Mouse (Mus musculus): ENCODE results near the gene Wdr20.

Wdr20 gene

GRCm38 (mm10) chr12:110782278-110782677, 44.5 kb downstream of the Wdr20 start:
- no peak for DNase-seq

DNA sequence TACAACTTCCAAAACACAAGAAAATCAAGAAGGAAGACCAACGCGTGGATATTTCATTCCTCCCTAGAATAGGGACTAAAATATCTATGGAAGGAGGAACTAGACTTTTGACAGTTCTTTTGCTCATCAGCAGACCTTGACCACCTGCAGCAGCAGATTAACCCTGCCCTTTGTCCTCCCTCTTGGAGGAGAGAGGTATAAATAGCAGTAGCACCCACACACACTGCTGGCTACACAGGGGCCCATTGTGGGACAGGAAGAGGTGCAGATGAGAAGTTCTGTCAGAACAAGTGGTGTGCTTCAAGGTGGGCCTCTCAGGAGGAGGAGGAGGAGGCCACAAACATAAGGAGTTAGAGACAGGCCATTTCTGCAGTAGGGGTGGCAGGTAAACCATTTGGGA, 46.5 kb downstream of the Wdr20 start:
- no peak for DNase-seq

- no peak for DNase-seq
These were observed 48.5 kb downstream of the Wdr20 start for GRCm38 (mm10) chr12:110786243-110786642.

- no peak for DNase-seq
These were observed 52.8 kb downstream of the Wdr20 start for GRCm38 (mm10) chr12:110790580-110790979.

- DNase-seq, result no peak
These were observed 53.3 kb downstream of the Wdr20 start for GRCm38 (mm10) chr12:110791026-110791425.

DNA sequence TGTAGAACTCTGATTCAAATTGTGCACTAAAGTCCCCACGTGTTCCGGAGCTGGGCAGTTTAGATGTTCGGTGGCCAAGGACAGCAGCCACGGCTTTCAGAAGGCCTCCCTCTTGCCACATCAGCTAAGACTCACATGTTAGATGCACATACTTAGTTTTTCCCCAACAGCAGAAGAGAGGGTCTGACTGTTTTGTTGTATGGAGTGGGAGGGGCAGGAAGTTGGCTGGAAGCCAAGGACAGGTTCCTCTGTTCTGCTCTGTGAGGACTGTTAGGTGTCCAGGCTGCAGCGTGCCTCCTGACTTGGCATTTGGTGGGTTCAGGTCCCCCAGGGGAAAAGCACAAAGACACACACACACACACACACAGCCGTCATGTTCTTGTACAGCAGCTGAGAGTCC, 57.3 kb downstream of the Wdr20 start:
- peak; percentile 23 for DNase-seq

DNA sequence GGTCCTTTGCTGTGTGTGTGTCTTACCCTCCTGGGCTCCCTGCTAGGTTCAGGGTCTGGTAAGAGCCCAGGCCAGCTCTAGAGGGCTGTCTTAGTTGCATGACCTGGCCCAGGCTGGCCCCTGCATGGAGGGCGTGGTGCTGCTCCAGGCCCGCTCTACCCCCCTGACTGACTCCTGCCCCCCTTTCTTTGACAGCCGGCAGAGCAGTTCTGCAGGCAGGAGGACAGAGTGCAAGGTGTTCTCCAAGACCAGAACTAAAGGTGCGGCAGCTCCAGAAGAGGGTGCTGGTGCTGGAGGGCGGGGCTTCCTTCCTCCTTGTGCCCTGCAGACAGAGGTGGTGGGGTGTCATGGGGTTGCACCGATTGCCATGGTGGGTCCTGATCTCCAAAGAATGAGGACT, 59.0 kb downstream of the Wdr20 start:
- DNase-seq, result no peak

DNA sequence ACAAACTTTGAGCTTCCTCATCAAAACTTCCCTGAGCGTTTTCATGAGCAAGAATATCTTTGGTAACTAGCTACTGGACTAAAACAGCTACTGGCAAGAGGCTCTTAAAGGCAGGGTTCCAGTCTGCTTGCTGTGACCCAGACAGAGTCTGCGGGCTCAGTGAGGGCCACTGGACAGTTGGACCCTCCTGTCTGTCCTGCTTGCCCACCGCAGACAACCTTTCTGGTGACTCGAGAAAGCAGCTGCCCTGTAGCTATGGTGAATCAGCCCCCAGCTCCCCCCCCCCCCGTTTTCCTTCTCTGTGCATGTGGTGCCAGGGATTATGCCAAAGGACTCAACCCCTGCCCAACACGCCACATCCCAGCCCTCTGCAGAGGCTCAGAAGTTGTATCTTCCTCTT, 59.5 kb downstream of the Wdr20 start:
- DNase-seq, result no peak

- no peak for DNase-seq
These were observed 60.2 kb downstream of the Wdr20 start for GRCm38 (mm10) chr12:110797842-110798431.

GRCm38 (mm10) chr12:110799226-110799625, 61.5 kb downstream of the Wdr20 start:
- no peak for DNase-seq

GRCm38 (mm10) chr12:110801876-110802464, 64.2 kb downstream of the Wdr20 start:
- DNase-seq, result no peak

DNA sequence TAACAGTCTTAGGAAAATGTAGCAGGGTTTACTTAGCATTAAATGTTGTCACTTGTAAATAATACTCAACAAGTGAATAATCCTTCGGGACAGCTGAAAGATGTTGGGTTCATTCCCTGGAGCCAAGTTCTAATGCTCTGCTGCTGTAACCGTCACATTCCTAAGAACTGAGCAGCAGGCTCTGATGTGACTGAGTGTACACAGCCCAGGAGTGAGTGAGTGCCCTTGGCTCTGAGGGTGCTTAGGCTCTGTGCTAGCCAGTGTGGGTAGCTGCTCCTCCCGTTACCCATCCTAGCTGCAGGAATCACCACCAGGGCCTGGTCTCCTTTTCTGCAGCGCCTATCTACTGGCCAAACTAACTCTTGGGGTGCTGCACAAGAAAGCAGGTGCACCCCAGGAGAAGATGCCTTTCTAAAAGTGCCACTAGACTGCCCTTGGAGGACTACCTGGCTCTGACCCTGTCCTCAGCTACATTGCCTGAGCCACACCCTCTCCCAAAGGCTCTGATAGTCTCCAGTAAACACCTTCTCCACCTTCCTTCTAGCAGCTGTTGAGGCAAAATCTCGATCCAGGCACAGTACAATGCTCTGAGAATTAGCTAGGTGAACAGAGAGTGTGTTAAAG, 65.0 kb downstream of the Wdr20 start:
- DNase-seq, result no peak

DNA sequence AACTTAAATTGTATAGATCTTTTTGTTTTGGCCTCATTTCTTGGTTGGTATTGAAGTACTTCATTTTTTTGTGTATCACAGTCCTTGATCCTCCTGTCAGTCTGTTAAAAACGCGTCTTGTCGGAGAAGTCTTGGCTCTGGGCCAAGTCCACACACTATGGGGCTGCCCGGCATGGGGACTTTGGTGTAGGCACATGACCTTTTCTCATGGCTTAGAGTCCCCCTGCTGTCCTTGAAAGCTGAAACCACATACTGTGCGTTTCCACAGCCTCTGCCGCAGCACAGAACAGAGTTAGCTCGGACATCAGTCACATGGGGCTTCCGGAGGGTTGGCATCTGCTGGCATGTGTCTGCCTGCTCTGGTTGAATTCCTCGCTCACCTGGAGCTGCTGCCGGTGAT, 66.5 kb downstream of the Wdr20 start:
- no peak for DNase-seq

DNA sequence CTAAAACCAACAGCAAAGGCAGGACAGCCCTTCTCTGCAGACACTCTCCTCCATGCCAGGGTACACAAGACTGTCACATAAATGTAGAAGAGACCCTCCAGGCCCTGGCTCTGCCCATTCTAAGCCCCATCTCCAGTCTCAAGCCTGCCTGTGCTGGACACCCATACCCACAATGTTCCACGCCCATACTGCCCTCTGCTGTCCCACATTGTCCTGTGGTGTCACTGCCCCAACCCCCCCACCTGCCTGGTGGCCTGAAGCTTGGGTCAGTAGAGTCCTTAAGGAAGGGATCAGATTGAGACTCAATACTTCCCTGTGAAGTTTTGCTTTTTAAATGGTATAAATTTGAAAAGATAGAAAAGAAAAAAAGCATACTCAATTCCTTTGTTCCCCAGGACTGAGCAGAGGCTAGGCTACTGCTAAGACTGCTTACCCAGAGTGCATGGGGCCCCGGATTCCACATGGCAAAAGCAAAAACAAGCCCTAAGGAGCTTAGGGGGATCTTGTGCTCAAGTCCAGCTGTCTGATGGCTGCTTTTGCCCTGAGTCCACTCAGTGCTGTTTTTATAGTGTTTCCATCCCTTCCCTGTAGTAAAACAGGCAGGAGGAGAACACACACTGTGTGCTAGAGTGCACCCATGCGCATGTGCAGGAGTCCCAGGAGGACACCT, 68.7 kb downstream of the Wdr20 start:
- no peak for DNase-seq

DNA sequence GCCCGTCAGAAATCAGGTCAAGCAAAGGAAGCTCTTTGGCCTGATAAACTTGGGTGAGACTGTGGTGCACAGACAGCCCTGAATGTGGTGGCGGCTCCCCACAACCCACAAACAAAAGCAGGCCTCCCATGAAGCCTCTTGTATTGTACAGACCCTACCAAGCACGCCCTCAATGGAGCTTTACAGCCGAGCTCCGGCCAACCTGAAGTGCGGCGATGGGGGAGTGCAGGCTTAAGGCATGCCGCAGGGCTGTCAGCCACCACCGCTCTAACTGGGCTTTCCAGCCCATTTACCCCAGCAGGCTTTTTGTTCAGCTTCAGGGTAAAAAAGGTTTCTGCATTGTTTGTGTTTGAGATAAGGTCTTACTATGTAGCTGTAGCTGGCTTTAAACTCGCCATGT, 70.7 kb downstream of the Wdr20 start:
- no peak for DNase-seq

- no peak for DNase-seq
These were observed 71.1 kb downstream of the Wdr20 start for GRCm38 (mm10) chr12:110808848-110809247.

DNA sequence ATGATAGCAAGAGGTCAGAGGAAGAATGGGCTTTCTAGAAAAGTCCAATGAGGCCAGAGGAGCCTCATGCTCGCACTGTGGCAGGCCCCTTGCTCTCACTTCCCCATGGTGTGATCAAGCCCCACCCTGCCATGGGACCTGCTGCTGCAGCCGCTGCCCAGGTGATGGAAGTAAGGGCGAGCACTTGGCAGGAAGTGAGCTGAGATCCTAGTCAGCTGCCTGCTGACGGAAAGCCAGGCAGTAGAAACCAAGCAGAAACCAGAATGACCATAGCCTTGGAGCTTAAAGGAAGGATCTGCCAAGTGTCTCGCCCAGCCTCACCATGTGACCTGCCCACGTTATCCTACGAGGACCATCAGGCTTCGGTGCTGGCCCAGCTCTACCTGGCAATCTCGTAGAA, 75.4 kb downstream of the Wdr20 start:
- no peak for DNase-seq

DNA sequence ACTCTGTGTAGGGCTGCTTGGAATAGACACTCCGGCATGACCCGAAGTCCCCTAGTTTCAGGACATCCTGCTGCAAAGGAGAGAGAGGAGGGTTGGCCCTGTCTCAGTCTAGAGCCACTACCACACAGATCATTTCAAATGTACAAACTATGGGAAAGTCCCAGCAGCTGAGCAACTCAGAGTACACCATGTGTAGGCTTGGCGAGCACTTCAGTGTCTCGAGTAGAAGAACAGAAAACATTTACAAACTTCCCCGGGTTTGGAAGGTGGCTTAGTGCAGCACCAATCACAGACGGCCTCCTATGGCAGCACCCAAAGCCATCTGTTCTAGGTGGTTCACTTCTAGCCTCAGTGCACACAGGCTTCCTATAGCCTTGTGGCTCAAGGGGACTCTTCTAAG, 75.9 kb downstream of the Wdr20 start:
- no peak for DNase-seq

- DNase-seq, result no peak
These were observed 77.2 kb downstream of the Wdr20 start for GRCm38 (mm10) chr12:110814924-110815323.

GRCm38 (mm10) chr12:110816833-110817232, 79.1 kb downstream of the Wdr20 start:
- DNase-seq, result no peak

- DNase-seq, result no peak
These were observed 81.6 kb downstream of the Wdr20 start for GRCm38 (mm10) chr12:110819367-110819766.

DNA sequence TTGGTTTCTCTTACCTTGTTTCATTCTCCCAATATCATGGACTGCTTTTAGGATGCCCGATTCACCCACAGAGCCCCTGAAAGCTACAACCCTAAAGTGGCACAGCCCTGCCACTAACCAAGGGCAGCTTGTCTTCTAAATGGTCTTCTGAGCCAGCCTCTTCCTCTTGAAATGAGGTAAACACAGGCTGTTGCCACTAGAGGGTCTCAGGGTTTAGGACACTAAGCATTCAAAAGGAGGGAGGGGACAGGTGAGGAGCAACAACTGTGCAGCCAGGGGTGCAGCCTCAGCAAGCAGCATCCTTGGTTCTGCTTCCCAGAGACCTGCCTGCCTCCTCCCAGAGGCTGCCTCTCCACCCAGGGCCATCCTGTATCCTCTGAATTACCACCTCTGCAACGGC, 84.0 kb downstream of the Wdr20 start:
- DNase-seq, result no peak

- no peak for DNase-seq
These were observed 84.6 kb downstream of the Wdr20 start for GRCm38 (mm10) chr12:110822366-110822765.

GRCm38 (mm10) chr12:110828908-110829307, 91.2 kb downstream of the Wdr20 start:
- no peak for DNase-seq
